Mouse (Mus musculus) adrenal gland, adult 8-10 months (tissue): Measurements from ENCODE around the gene Ctsc. TPM values are rescaled to one million over a fixed set of nuclear protein-coding genes. Genes with fewer than 3 reads are reported as not detected.

Source experiments
- DNase-seq: peaks from one replicate; pipeline ENCODE4 v3.0.0; 2022
- total RNA-seq, 4 experiments: library from RNA; stranded (reverse); gene quantifications; 2 replicates each; pipeline ENCODE4 v1.2.4; 2022

The Ctsc gene
- total RNA-seq, 4 experiments from 2014 or later, result 23.2 to 52.5 (median 37.9) TPM

GRCm38 (mm10) chr7:88296932-88297331 lies 19.0 kb downstream of the Ctsc start:
- no peak for DNase-seq

DNA sequence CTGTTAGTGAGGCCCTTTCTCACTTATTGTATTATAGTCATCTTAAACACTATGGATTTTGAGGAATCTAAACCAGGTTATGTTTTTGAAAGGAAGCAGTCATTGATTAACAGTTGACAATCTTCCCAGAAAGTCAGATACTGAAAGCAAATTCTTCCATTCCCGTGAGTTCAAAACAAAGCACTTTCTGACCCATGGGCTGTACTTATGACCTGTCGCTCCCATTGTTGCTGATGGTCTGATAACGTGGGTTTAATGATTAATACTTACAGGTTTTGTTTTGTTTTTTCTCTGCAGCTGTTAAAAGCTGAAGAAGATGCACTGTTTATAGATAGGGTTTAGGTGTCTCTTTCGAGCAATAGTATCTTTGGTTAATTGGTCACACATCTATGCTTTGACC lies 27.9 kb downstream of the Ctsc start:
- no peak for DNase-seq

GRCm38 (mm10) chr7:88306725-88307124 lies 28.8 kb downstream of the Ctsc start:
- DNase-seq, result no peak

- DNase-seq, result no peak
Measured at GRCm38 (mm10) chr7:88310398-88311180, 32.7 kb downstream of the Ctsc start.

DNA sequence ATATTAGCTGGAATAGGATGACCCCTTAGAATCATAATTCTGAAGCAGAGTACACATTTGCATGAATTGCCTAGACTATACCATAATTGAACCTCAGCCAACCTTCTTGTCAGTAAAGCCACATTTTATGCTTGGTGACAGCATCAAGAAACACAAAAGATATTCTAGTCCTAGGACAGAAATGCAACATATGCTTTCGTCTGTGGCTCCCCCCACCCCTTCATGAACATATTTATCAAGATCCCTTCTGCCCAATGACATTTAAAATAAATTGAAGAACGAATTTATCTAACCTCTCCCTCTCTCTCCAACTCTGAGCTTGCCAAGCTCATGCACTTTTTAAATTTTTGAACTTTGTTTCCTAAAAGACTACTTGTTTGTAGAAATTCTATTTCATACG lies 38.5 kb downstream of the Ctsc start:
- DNase-seq, result no peak

DNA sequence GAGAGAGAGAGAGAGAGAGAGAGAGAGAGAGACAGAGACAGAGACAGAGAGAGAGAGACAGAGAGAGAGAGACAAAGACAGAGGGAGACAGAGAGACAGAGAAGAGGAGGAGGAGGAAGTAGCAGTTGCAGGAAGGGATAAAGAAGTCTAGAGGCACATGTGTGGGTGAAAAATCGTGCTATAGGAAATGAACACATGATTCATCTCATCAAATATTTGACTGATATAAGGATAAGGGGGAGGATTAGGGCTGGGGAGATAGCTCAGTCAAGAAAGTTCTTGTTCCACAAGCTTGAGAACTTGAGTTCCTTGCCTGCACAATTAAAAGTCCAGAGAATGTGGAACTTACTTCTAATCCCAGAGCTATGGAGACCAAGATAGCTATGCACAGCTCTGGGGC lies 40.6 kb downstream of the Ctsc start:
- DNase-seq, result no peak

DNA sequence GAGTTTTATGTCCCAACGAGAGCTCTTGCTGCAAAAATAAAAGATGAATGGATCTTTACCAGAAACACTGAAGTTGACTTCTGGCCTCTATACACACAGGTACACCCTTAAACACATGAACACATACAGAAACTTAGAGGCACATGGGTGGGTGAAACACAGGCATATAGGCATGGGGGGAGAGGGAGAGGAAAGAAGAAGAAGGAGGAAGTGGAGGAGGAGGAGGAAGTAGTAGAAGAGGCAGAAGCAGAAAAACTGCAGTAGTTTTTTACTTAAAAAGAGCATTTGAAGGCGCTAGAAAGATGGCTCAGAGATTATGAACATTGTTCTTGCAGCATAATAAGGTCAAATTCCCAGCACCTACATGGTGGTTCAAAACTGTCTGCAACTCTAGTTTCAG lies 41.0 kb downstream of the Ctsc start:
- DNase-seq, result no peak

GRCm38 (mm10) chr7:88319414-88320140 lies 41.7 kb downstream of the Ctsc start:
- no peak for DNase-seq

- no peak for DNase-seq
Measured at GRCm38 (mm10) chr7:88320628-88321336, 42.9 kb downstream of the Ctsc start.

DNA sequence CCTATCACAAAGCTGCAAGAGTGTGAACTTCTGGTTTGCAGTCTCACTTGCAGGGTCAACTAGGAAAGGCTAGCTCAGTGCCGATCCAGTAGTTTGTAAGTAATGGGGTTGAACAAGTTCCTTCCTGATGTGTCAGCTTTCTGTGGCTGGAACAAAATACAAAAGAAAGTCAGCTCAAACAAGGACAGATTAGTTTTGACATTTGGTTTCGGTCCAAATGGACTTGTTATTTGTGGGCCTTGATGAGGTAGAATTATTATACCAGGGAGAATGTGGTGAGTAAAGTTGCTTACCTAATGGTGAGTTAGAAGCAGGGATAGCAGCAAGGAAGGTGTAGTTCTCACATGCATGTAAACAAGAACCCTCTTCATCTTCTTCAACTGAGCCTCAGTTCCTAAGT lies 44.5 kb downstream of the Ctsc start:
- no peak for DNase-seq

DNA sequence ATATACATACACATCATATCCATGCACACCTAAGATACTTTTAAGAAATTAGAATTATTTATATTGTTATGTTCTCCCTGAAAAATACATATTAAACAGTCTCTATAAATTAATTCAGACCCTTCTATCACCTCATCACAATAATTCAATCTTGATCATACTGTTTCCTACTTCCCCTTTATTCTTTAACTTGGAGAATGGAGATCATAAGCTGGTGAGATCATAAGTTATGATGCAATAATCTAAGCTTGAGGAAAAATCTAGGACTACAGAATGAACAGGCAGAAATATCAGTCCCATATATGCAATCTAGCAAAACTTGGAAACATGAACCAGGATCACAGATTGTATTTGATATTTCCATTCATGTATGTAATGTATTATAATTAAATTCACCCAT lies 49.6 kb downstream of the Ctsc start:
- no peak for DNase-seq

GRCm38 (mm10) chr7:88343828-88344227 lies 65.9 kb downstream of the Ctsc start:
- no peak for DNase-seq

DNA sequence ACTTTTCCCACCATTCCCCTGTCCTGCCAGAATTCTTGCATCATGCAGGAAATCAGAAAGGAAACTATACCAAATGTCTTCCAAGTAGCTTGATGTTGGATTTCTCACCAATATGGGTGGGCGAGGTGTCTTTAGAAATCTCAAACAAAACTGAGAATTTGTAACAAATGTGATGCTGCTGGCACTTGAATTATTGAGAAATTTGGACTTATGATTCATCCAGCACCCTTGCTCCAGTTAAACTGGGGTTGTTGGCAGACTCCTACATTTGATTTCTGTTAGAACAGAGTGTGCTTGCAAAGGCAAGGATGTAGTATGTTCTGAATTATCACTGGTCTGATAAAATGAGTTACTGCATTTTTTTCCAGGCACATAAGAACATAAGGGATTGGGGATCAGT lies 68.2 kb downstream of the Ctsc start:
- peak; percentile 1 for DNase-seq

- DNase-seq, result no peak
Measured at GRCm38 (mm10) chr7:88356871-88357776, 79.2 kb downstream of the Ctsc start.

GRCm38 (mm10) chr7:88358042-88358878 lies 80.4 kb downstream of the Ctsc start:
- DNase-seq, result no peak

Other genes starting within 250 kb of the Ctsc start
- under 1 TPM in 3 of 4 experiments, not detected in 1; 0.20 to 0.43 (median 0.24) TPM for gene Rab38, start 152.2 kb downstream of the Ctsc start, total RNA-seq